Mouse (Mus musculus) neutrophil, adult 65 days (primary cell): ENCODE measurements around the gene Mup14. TPM values are rescaled to one million over a fixed set of nuclear protein-coding genes. Genes with fewer than 3 reads are reported as not detected.

Experiments used
- total RNA-seq: library from RNA; stranded (reverse); gene quantifications from 2 replicates; pipeline ENCODE4 v1.2.4, GENCODE M21; 2023

Gene Mup14
- not detected in 2 replicates for total RNA-seq

GRCm38 (mm10) chr4:61303900-61304299 lies at the start of gene Mup14:
TSS of gene Mup14 (minus strand) at chr4:61304000.

Other genes with a start within 250 kb of the Mup14 start
- gene Mup13, start 75.7 kb downstream of the Mup14 start, total RNA-seq: not detected in 2 replicates
- gene Mup15, start 135.7 kb upstream of the Mup14 start, total RNA-seq: not detected in 2 replicates
- not detected in 2 replicates for gene Mup16, start 215.5 kb upstream of the Mup14 start, total RNA-seq